In the genomic region with DNA sequence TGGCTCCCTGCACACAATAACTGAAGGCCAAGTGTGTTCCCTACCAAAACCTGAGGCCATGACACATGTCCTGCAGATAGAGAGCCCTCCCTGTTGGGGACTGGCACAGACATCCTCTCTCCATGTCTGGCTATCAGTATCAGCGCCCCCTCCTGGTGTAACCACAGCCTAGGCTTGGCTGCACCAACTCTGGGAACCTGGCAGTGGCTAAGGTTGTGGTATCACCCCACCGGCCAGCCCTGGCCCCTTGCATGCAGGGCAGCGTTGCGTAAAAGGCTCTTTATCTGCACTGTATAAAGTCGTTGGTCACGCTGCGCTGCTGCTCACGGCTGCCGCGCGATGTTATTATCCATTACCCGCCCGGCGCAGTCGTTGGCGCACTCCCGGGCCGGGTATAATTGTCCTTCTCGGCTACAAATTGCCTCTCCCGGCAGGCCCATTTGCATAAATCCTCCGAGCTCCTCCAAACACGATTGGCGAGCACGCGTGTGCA, we compare ENCODE assay signal across 9 mouse cellular contexts. TPM values are rescaled to one million over a fixed set of nuclear protein-coding genes. Genes with fewer than 3 reads are reported as not detected.
DNase-seq lines count a peak whose midpoint lies in the region; ATAC-seq and TF ChIP-seq lines count a peak whose summit lies in the region.
"Had no signal": no experiment of that assay in that cellular context is flagged by ENCODE, and none has a peak within 500 bp of the region (broad histone marks: within the 10 kb centered on the region; RNA-seq: fewer than 3 reads in every experiment).

No protein-coding gene starts in this region.

- no peak overlapping the region for H3K4me2 ChIP-seq in hindbrain, embryonic 12.5 days (replicated peaks)
- H3K4me2 ChIP-seq: limb, embryonic 15.5 days had no signal

- no peaks in the 10 kb centered on the region for H3K9me3 ChIP-seq in hindbrain, embryonic 12.5 days (replicated peaks)
- H3K9me3 ChIP-seq: limb, embryonic 15.5 days had no signal

- TF ChIP-seq CTCF in layer of hippocampus, adult 2 months (conservative IDR thresholded peaks at IDR 0.05) = peak; percentile 86
- TF ChIP-seq CTCF in liver, adult 2 months (IDR thresholded peaks at IDR 0.05; ENCODE audit: low read depth, low read length) = peak; percentile 68

- ATAC-seq in hindbrain, embryonic 12.5 days (ENCODE audit: low FRiP score) = peak; percentile 86
- ATAC-seq in frontal cortex, adult (ENCODE audit: low TSS enrichment) = no peak

- peak overlapping the region; percentile 42; the same call in 1 of the 2 replicates for H3K9ac ChIP-seq in hindbrain, embryonic 12.5 days
- no peak overlapping the region for H3K9ac ChIP-seq in liver, adult 2 months (ENCODE audit: low read depth, low read length)
- H3K9ac ChIP-seq: limb, embryonic 15.5 days had no signal

- peaks cover 91% of the 10 kb centered on the region for H3K36me3 ChIP-seq in hindbrain, embryonic 12.5 days
- H3K36me3 ChIP-seq in liver, adult 2 months (ENCODE audit: control insufficient read depth, insufficient read depth, low read length) = no peaks in the 10 kb centered on the region

- 0 out of 2 replicates have a peak, but pooled peaks cover 5% of the 10 kb centered on the region for H3K27me3 ChIP-seq in hindbrain, embryonic 12.5 days
- no peaks in the 10 kb centered on the region for H3K27me3 ChIP-seq in liver, adult 2 months (ENCODE audit: control insufficient read depth, insufficient read depth, low read length)
- H3K27me3 ChIP-seq: limb, embryonic 15.5 days had no signal

- peaks cover 32% of the 10 kb centered on the region for H3K4me1 ChIP-seq in hindbrain, embryonic 12.5 days
- peaks cover 14% of the 10 kb centered on the region for H3K4me1 ChIP-seq in liver, adult 2 months (ENCODE audit: control insufficient read depth, insufficient read depth, low read length)

- WGBS in hindbrain, embryonic 12.5 days = 38% methylated on average over 25 of the region's 25 CpGs
- 78% methylated on average over 25 of the region's 25 CpGs for WGBS in liver, adult 2 months

- H3K27ac ChIP-seq in layer of hippocampus, adult 2 months = peak overlapping the region; percentile 28; the same call in 1 of the 2 replicates
- H3K27ac ChIP-seq in hindbrain, embryonic 12.5 days = peak overlapping the region; percentile 86
- no peak overlapping the region for H3K27ac ChIP-seq in liver, adult 2 months (replicated peaks; ENCODE audit: insufficient read depth, low read depth, low read length)

- H3K4me3 ChIP-seq in layer of hippocampus, adult 2 months = peak overlapping the region; percentile 36; the same call in 1 of the 2 replicates
- no peak overlapping the region for H3K4me3 ChIP-seq in hindbrain, embryonic 12.5 days
- no peak overlapping the region for H3K4me3 ChIP-seq in liver, adult 2 months (ENCODE audit: insufficient read depth, low read depth, low read length)
- H3K4me3 ChIP-seq: limb, embryonic 15.5 days had no signal

- peak in 1 of 2 experiments; percentile 64 for DNase-seq in layer of hippocampus, adult 2 months (ENCODE audit: low spot score in 2 of 2)
- DNase-seq in layer of hippocampus, adult 9-11 months = no peak
- DNase-seq in adrenal gland, adult 8-10 months = peak; percentile 60
- peak; percentile 78 for DNase-seq in embryo, embryonic 11 days
- peak; percentile 86 for DNase-seq in liver, adult 2 months (ENCODE audit: extremely low read depth, low read depth, low spot score)
- DNase-seq in neural tube, embryonic 10.5 days (ENCODE audit: extremely low spot score, low spot score) = peak; percentile 62

- no peaks in the 10 kb centered on the region for H3K79me2 ChIP-seq in liver, adult 2 months (ENCODE audit: control insufficient read depth, insufficient read depth, low read length)

- no peak for TF ChIP-seq POLR2A in liver, adult 2 months (IDR thresholded peaks at IDR 0.05; ENCODE audit: extremely low read depth, insufficient read depth, low read length)

RNA-seq across cellular contexts. Expression of gene Bahcc1, which starts 47.6 kb away (rescaled TPM):
- total RNA-seq in layer of hippocampus, adult 2 months (2021) = 10 to 100 TPM; 19.9 to 20.7 TPM
- 10 to 100 TPM; 16.6 to 24.5 (median 19.5) TPM for total RNA-seq in adrenal gland, adult 8-10 months (2022)
- 21.9 and 23.8 TPM in 2 replicates for polyA plus RNA-seq in hindbrain, embryonic 12.5 days (2016; fragmentation: Nextera tagmentation; extraction: Ambion mirVana)
- total RNA-seq in liver, adult 2 months (2014; rRNA removed) = 1.2 and 1.5 TPM in 2 replicates
- polyA plus RNA-seq in liver, adult 2 months (2012; rRNA removed) = 3.4 and 3.5 TPM in 2 replicates
